Mouse (Mus musculus) bone marrow macrophage, adult 2 months (primary cell): ENCODE results near the gene Axdnd1.

ENCODE experiments used
- CTCF ChIP-seq: IDR thresholded peaks from 2 replicates; pipeline ENCODE4 v1.5.1; 2012; ENCODE audit warnings: low read depth, mild to moderate bottlenecking, low read length, moderate library complexity
- POLR2A ChIP-seq: IDR thresholded peaks from 2 replicates; pipeline ENCODE4 v1.6.1; 2012; ENCODE audit warnings: mild to moderate bottlenecking, low read depth, low read length, borderline replicate concordance

GRCm38 (mm10) chr1:156470557-156470956 is 49.6 kb upstream of the Axdnd1 start:
- TF ChIP-seq CTCF (no peak), POLR2A (no peak)
